Mouse (Mus musculus) liver, embryonic 13.5 days (tissue): Measurements from ENCODE around the gene Itgb4. TPM values are rescaled to one million over a fixed set of nuclear protein-coding genes. Genes with fewer than 3 reads are reported as not detected.
A peak's percentile ranks its signal among the peaks of the same experiment; 100 is the strongest.
"Not testable (repeated sequence)": the region's sequence is repeated elsewhere in the genome, so short reads cannot be mapped to it uniquely, and the experiment has no call there.

Experiments
- ATAC-seq: fragments of 200-750 bp; cut with Nextera tagmentation; 2 replicates; pipeline ENCODE4 v1.8.0; 2017; ENCODE audit warnings: low read depth, mild to moderate bottlenecking, moderate number of reproducible peaks, moderate library complexity
- DNase-seq: peaks from one replicate; pipeline ENCODE4 v3.0.0; 2022
- H3K27ac ChIP-seq: fragments of 300-500 bp; sonication (generic); 2 replicates; pipeline ENCODE4 v1.5.1; 2015; ENCODE audit warnings: moderate library complexity, mild to moderate bottlenecking, inconsistent platforms
- H3K27me3 ChIP-seq: fragments of 300-500 bp; sonication (generic); 2 replicates; pipeline ENCODE4 v1.6.1; 2015; ENCODE audit warnings: mild to moderate bottlenecking, inconsistent platforms
- H3K36me3 ChIP-seq: fragments of 300-500 bp; sonication (generic); 2 replicates; pipeline ENCODE4 v1.6.1; 2015; ENCODE audit warnings: mild to moderate bottlenecking, inconsistent platforms
- H3K4me1 ChIP-seq: fragments of 300-500 bp; sonication (generic); replicated peaks from 2 replicates; pipeline ENCODE4 v1.6.1; 2015; ENCODE audit warnings: inconsistent platforms
- H3K4me2 ChIP-seq: fragments of 300-500 bp; sonication (generic); 2 replicates; pipeline ENCODE4 v1.6.1; 2015; ENCODE audit warnings: inconsistent platforms, mild to moderate bottlenecking, moderate library complexity
- H3K4me3 ChIP-seq: fragments of 300-500 bp; sonication (generic); replicated peaks from 2 replicates; pipeline ENCODE4 v1.5.1; 2015; ENCODE audit warnings: mild to moderate bottlenecking, inconsistent platforms
- H3K9ac ChIP-seq: fragments of 300-500 bp; sonication (generic); 2 replicates; pipeline ENCODE4 v1.6.1; 2015; ENCODE audit warnings: mild to moderate bottlenecking, inconsistent platforms
- H3K9me3 ChIP-seq: fragments of 300-500 bp; sonication (generic); replicated peaks from 2 replicates; pipeline ENCODE4 v1.6.1; 2016; ENCODE audit warnings: inconsistent platforms
- WGBS: fragments of 180-500 bp; shearing (Covaris S2); methylation state at CpG from one replicate; pipeline ENCODE4 v1.1.7; 2015; ENCODE audit not compliant: insufficient replicate concordance; 5-methylcytosine and 5-hydroxymethylcytosine counted together
- polyA plus RNA-seq: library from polyadenylated mRNA; unstranded; fragments of >200 nt; fragmentation: Nextera tagmentation; extraction: Ambion mirVana; gene quantifications from 2 replicates; pipeline ENCODE4 v1.2.1, GENCODE M21; 2015

Itgb4 gene
- polyA plus RNA-seq, 1 experiment from 2014 or later, result 0.23 TPM

- peaks cover 54% of the 10 kb centered on the region for H3K4me1 ChIP-seq
These were observed 35.6 kb downstream of the Itgb4 start for GRCm38 (mm10) chr11:116010146-116010545.

GRCm38 (mm10) chr11:116010948-116011347 lies 36.4 kb downstream of the Itgb4 start:
- ATAC-seq, result no peak
- Histone ChIP-seq H3K36me3 (peaks cover 43% of the 10 kb centered on the region), H3K4me3 (peak overlapping the region; percentile 71; the same call in 1 of the 2 replicates), H3K27me3 (peaks cover 14% of the 10 kb centered on the region; the same call in 1 of the 2 replicates), H3K9ac (no peak overlapping the region), H3K9me3 (no peaks in the 10 kb centered on the region), H3K27ac (peak overlapping the region; percentile 83), H3K4me1 (peaks cover 52% of the 10 kb centered on the region), H3K4me2 (peak overlapping the region; percentile 96)
- WGBS, result 77% methylated on average over 5 of the region's 5 CpGs
- no peak for DNase-seq

More at GRCm38 (mm10) chr11:116010146-116010545, 35.6 kb downstream of the Itgb4 start:
- H3K4me3 ChIP-seq, result no peak overlapping the region
- no peaks in the 10 kb centered on the region for H3K9me3 ChIP-seq
- peaks cover 43% of the 10 kb centered on the region for H3K36me3 ChIP-seq
- ATAC-seq (no peak), DNase-seq (no peak)
- H3K27ac ChIP-seq, result no peak overlapping the region
- H3K9ac ChIP-seq, result no peak overlapping the region
- H3K27me3 ChIP-seq, result peaks cover 12% of the 10 kb centered on the region; the same call in 1 of the 2 replicates
- no peak overlapping the region for H3K4me2 ChIP-seq
- WGBS, result 87% methylated on average over 8 of the region's 8 CpGs

- peak overlapping the region; percentile 96 for H3K4me2 ChIP-seq
- WGBS, result 18% methylated on average over 14 of the region's 14 CpGs
- H3K36me3 ChIP-seq, result peaks cover 42% of the 10 kb centered on the region
- no peaks in the 10 kb centered on the region for H3K9me3 ChIP-seq
- peak overlapping the region; percentile 83 for H3K27ac ChIP-seq
- peak overlapping the region; percentile 86 for H3K9ac ChIP-seq
- no peak for DNase-seq
- H3K4me1 ChIP-seq, result peaks cover 44% of the 10 kb centered on the region
- H3K27me3 ChIP-seq, result peaks cover 14% of the 10 kb centered on the region; the same call in 1 of the 2 replicates
- ATAC-seq, result 0 out of 2 replicates have a peak, but pooled peaks have one; percentile 15
- H3K4me3 ChIP-seq, result peak overlapping the region; percentile 71
These were observed 37.2 kb downstream of the Itgb4 start for GRCm38 (mm10) chr11:116011529-116012261.

- Histone ChIP-seq H3K9ac (peak within 1 kb of the TSS; percentile 86), H3K4me1 (peaks cover 42% of the 10 kb centered on the region), H3K27ac (peak within 1 kb of the TSS; percentile 83), H3K4me2 (peak within 1 kb of the TSS; percentile 96), H3K9me3 (no peaks in the 10 kb centered on the region), H3K27me3 (peaks cover 14% of the 10 kb centered on the region; the same call in 1 of the 2 replicates), H3K36me3 (peaks cover 35% of the 10 kb centered on the region), H3K4me3 (peak within 1 kb of the TSS; percentile 71)
- under 1% methylated on average over 55 of the region's 55 CpGs for WGBS
- peak; percentile 86 for DNase-seq
- peak; percentile 85 for ATAC-seq
These were observed 37.9 kb downstream of the Itgb4 start, which contains the start of gene Galk1 for GRCm38 (mm10) chr11:116012262-116012947. TSS of gene Galk1 (minus strand) at chr11:116012719.

GRCm38 (mm10) chr11:116014821-116015220 lies 40.3 kb downstream of the Itgb4 start:
- H3K4me1 ChIP-seq, result peaks cover 42% of the 10 kb centered on the region
- H3K27me3 ChIP-seq, result peaks cover 14% of the 10 kb centered on the region; the same call in 1 of the 2 replicates
- no peak overlapping the region for H3K27ac ChIP-seq
- no peak overlapping the region for H3K4me3 ChIP-seq
- WGBS, result 43% methylated on average over 8 of the region's 8 CpGs
- no peak for DNase-seq
- no peaks in the 10 kb centered on the region for H3K9me3 ChIP-seq
- no peak overlapping the region for H3K4me2 ChIP-seq
- H3K36me3 ChIP-seq, result peaks cover 12% of the 10 kb centered on the region; the same call in 1 of the 2 replicates
- 0 out of 2 replicates have a peak, but pooled peaks have one; percentile 8 for ATAC-seq
- H3K9ac ChIP-seq, result no peak overlapping the region

GRCm38 (mm10) chr11:116018106-116018505 lies 43.6 kb downstream of the Itgb4 start:
- peaks cover 9% of the 10 kb centered on the region; the same call in 1 of the 2 replicates for H3K27me3 ChIP-seq
- H3K36me3 ChIP-seq, result peaks cover 17% of the 10 kb centered on the region
- no peak overlapping the region for H3K27ac ChIP-seq
- no peak for ATAC-seq
- H3K9ac ChIP-seq, result no peak overlapping the region
- H3K4me2 ChIP-seq, result no peak overlapping the region
- 31% methylated on average over 6 of the region's 6 CpGs for WGBS
- H3K4me1 ChIP-seq, result peaks cover 21% of the 10 kb centered on the region
- H3K4me3 ChIP-seq, result no peak overlapping the region
- no peaks in the 10 kb centered on the region for H3K9me3 ChIP-seq
- no peak for DNase-seq

GRCm38 (mm10) chr11:116018867-116019266 lies 44.4 kb downstream of the Itgb4 start:
- not testable (repeated sequence) for DNase-seq, ATAC-seq, H3K4me3 ChIP-seq, H3K4me2 ChIP-seq, H3K27me3 ChIP-seq, H3K27ac ChIP-seq, H3K9me3 ChIP-seq, H3K9ac ChIP-seq
- Histone ChIP-seq H3K4me1 (peaks cover 20% of the 10 kb centered on the region), H3K36me3 (peaks cover 21% of the 10 kb centered on the region)
- WGBS, result 94% methylated on average over 4 of the region's 4 CpGs

GRCm38 (mm10) chr11:116019360-116019791 lies 44.9 kb downstream of the Itgb4 start:
- H3K27me3 ChIP-seq, result peaks cover 2% of the 10 kb centered on the region; the same call in 1 of the 2 replicates
- ATAC-seq, result no peak
- no peak for DNase-seq
- no peaks in the 10 kb centered on the region for H3K9me3 ChIP-seq
- H3K27ac ChIP-seq, result no peak overlapping the region; the same call in none of the 2 replicates
- H3K4me3 ChIP-seq, result no peak overlapping the region
- H3K4me2 ChIP-seq, result no peak overlapping the region
- H3K4me1 ChIP-seq, result peaks cover 20% of the 10 kb centered on the region
- H3K9ac ChIP-seq, result no peak overlapping the region
- peaks cover 21% of the 10 kb centered on the region for H3K36me3 ChIP-seq
- WGBS, result 68% methylated on average over 1 of the region's 1 CpGs

- peaks cover 15% of the 10 kb centered on the region for H3K4me1 ChIP-seq
- peak overlapping the region; percentile 64 for H3K27ac ChIP-seq
- DNase-seq (no peak), ATAC-seq (no peak)
- H3K9ac ChIP-seq, result no peak overlapping the region; the same call in 1 of the 2 replicates
- 86% methylated on average over 2 of the region's 2 CpGs for WGBS
- peaks cover 21% of the 10 kb centered on the region for H3K36me3 ChIP-seq
- no peak overlapping the region for H3K4me2 ChIP-seq
- no peak overlapping the region for H3K4me3 ChIP-seq
- H3K27me3 ChIP-seq, result 0 out of 2 replicates have a peak, but pooled peaks cover 2% of the 10 kb centered on the region
- no peaks in the 10 kb centered on the region for H3K9me3 ChIP-seq
These were observed 45.5 kb downstream of the Itgb4 start for GRCm38 (mm10) chr11:116019976-116020411.

- no peaks in the 10 kb centered on the region for H3K9me3 ChIP-seq
- no peak for ATAC-seq
- no peak overlapping the region for H3K9ac ChIP-seq
- peak overlapping the region; percentile 64 for H3K27ac ChIP-seq
- H3K4me3 ChIP-seq, result no peak overlapping the region
- peaks cover 15% of the 10 kb centered on the region for H3K4me1 ChIP-seq
- H3K4me2 ChIP-seq, result no peak overlapping the region
- H3K27me3 ChIP-seq, result no peaks in the 10 kb centered on the region
- WGBS, result 17% methylated on average over 1 of the region's 1 CpGs
- no peak for DNase-seq
- H3K36me3 ChIP-seq, result peaks cover 21% of the 10 kb centered on the region
These were observed 46.0 kb downstream of the Itgb4 start for GRCm38 (mm10) chr11:116020519-116020922.
